Mouse (Mus musculus) liver, adult 2 months (tissue): ENCODE results near the gene Evc2. TPM values are rescaled to one million over a fixed set of nuclear protein-coding genes. Genes with fewer than 3 reads are reported as not detected.

Source experiments
- DNase-seq: peaks from one replicate; pipeline ENCODE4 v3.0.0-alpha.2; 2011; ENCODE audit warnings: low read depth, low spot score; ENCODE audit errors: extremely low read depth
- H3K27ac ChIP-seq: fragments of 200-500 bp; replicated peaks from 2 replicates; pipeline ENCODE4 v1.5.1; 2012; ENCODE audit warnings: low read depth, mild to moderate bottlenecking, control low read depth, inconsistent platforms, low read length; ENCODE audit not compliant: insufficient read depth
- H3K27me3 ChIP-seq: fragments of 200-500 bp; 2 replicates; pipeline ENCODE4 v1.6.1; 2012; ENCODE audit warnings: mild to moderate bottlenecking, moderate library complexity, low read length, inconsistent platforms; ENCODE audit not compliant: control insufficient read depth, insufficient read depth
- H3K36me3 ChIP-seq: fragments of 200-500 bp; 2 replicates; pipeline ENCODE4 v1.6.1; 2012; ENCODE audit warnings: low read length, inconsistent platforms; ENCODE audit not compliant: control insufficient read depth, insufficient read depth
- H3K4me1 ChIP-seq: fragments of 200-500 bp; 2 replicates; pipeline ENCODE4 v1.6.1; 2011; ENCODE audit warnings: low read length; ENCODE audit not compliant: control insufficient read depth, insufficient read depth
- H3K4me3 ChIP-seq: fragments of 200-500 bp; 2 replicates; pipeline ENCODE4 v1.5.1; 2011; ENCODE audit warnings: low read depth, mild to moderate bottlenecking, control low read depth, low read length, moderate library complexity; ENCODE audit not compliant: insufficient read depth
- H3K79me2 ChIP-seq: fragments of 200-500 bp; 2 replicates; pipeline ENCODE4 v1.6.1; 2012; ENCODE audit warnings: inconsistent platforms, mild to moderate bottlenecking, low read length, moderate library complexity; ENCODE audit not compliant: control insufficient read depth, insufficient read depth
- H3K9ac ChIP-seq: fragments of 200-500 bp; 2 replicates; pipeline ENCODE4 v1.6.1; 2012; ENCODE audit warnings: low read depth, mild to moderate bottlenecking, control low read depth, inconsistent platforms, low read length
- CTCF ChIP-seq: fragments of 200-500 bp; IDR thresholded peaks from 2 replicates; pipeline ENCODE4 v1.5.1; 2011; ENCODE audit warnings: low read depth, low read length, control low read depth
- POLR2A ChIP-seq: fragments of 200-500 bp; IDR thresholded peaks from 2 replicates; pipeline ENCODE4 v1.6.1; 2011; ENCODE audit warnings: low read length, control low read depth; ENCODE audit not compliant: insufficient read depth; ENCODE audit errors: extremely low read depth
- WGBS: fragments of 180-500 bp; shearing (Covaris S2); methylation state at CpG from one replicate; pipeline ENCODE4 v1.1.7; 2018; 5-methylcytosine and 5-hydroxymethylcytosine counted together
- polyA plus RNA-seq: library from polyadenylated mRNA; depleted of rRNA; stranded (reverse); fragments of >200 nt; gene quantifications from 2 replicates; pipeline ENCODE4 v1.2.3, GENCODE M21; 2012; rRNA removed
- total RNA-seq: library from RNA; depleted of rRNA; stranded (reverse); fragments of >200 nt; gene quantifications from 2 replicates; pipeline ENCODE4 v1.2.3, GENCODE M21; 2014; rRNA removed

Gene Evc2
- 1.7 and 2.1 TPM in 2 replicates for total RNA-seq
- polyA plus RNA-seq: 1.3 and 5.1 TPM in 2 replicates

- H3K79me2 ChIP-seq: no peaks in the 10 kb centered on the region
- TF ChIP-seq CTCF (no peak), POLR2A (0 out of 2 replicates have a peak, but pooled peaks have one; percentile 20)
- no peak within 1 kb of the TSS for H3K27ac ChIP-seq
- 2% methylated on average over 27 of the region's 27 CpGs for WGBS
- peaks cover 5% of the 10 kb centered on the region for H3K27me3 ChIP-seq
- peak; percentile 5 for DNase-seq
- no peaks in the 10 kb centered on the region for H3K36me3 ChIP-seq
- H3K9ac ChIP-seq: peak within 1 kb of the TSS; percentile 83
- H3K4me1 ChIP-seq: no peaks in the 10 kb centered on the region
- peak within 1 kb of the TSS; percentile 76 for H3K4me3 ChIP-seq
Measured at GRCm38 (mm10) chr5:37338288-37338687, at the start of gene Evc2. Gene Evc2 (plus strand): TSS chr5:37338499.

- TF ChIP-seq POLR2A (no peak), CTCF (peak; percentile 75)
- no peaks in the 10 kb centered on the region for H3K27me3 ChIP-seq
- H3K79me2 ChIP-seq: no peaks in the 10 kb centered on the region
- H3K9ac ChIP-seq: no peak overlapping the region
- peak; percentile 17 for DNase-seq
- no peaks in the 10 kb centered on the region for H3K4me1 ChIP-seq
- H3K36me3 ChIP-seq: no peaks in the 10 kb centered on the region
- WGBS: 12% methylated on average over 3 of the region's 3 CpGs
- no peak overlapping the region for H3K27ac ChIP-seq
- H3K4me3 ChIP-seq: no peak overlapping the region
Measured at GRCm38 (mm10) chr5:37289236-37289635, 49.1 kb upstream of the Evc2 start.

- no peaks in the 10 kb centered on the region for H3K79me2 ChIP-seq
- no peak for DNase-seq
- no peaks in the 10 kb centered on the region for H3K4me1 ChIP-seq
- TF ChIP-seq POLR2A (no peak), CTCF (peak; percentile 46)
- H3K36me3 ChIP-seq: no peaks in the 10 kb centered on the region
- 58% methylated on average over 9 of the region's 9 CpGs for WGBS
- no peak overlapping the region for H3K9ac ChIP-seq
- H3K27me3 ChIP-seq: no peaks in the 10 kb centered on the region
- H3K27ac ChIP-seq: no peak overlapping the region
- H3K4me3 ChIP-seq: no peak overlapping the region
Measured at GRCm38 (mm10) chr5:37290983-37291382, 47.3 kb upstream of the Evc2 start.

- no peaks in the 10 kb centered on the region for H3K27me3 ChIP-seq
- no peak overlapping the region for H3K27ac ChIP-seq
- H3K9ac ChIP-seq: no peak overlapping the region
- 71% methylated on average over 10 of the region's 10 CpGs for WGBS
- H3K4me1 ChIP-seq: no peaks in the 10 kb centered on the region
- DNase-seq: no peak
- TF ChIP-seq CTCF (no peak), POLR2A (no peak)
- no peaks in the 10 kb centered on the region for H3K79me2 ChIP-seq
- no peak overlapping the region for H3K4me3 ChIP-seq
- H3K36me3 ChIP-seq: no peaks in the 10 kb centered on the region
Measured at GRCm38 (mm10) chr5:37296717-37297116, 41.6 kb upstream of the Evc2 start.

GRCm38 (mm10) chr5:37298370-37298769, 39.9 kb upstream of the Evc2 start:
- Histone ChIP-seq H3K27me3 (no peaks in the 10 kb centered on the region), H3K36me3 (no peaks in the 10 kb centered on the region), H3K4me3 (no peak overlapping the region), H3K9ac (no peak overlapping the region), H3K27ac (no peak overlapping the region), H3K4me1 (no peaks in the 10 kb centered on the region), H3K79me2 (no peaks in the 10 kb centered on the region)
- peak; percentile 19 for DNase-seq
- 13% methylated on average over 7 of the region's 7 CpGs for WGBS
- peak; percentile 91 for TF ChIP-seq CTCF
- no peak for TF ChIP-seq POLR2A

GRCm38 (mm10) chr5:37310026-37310425, 28.3 kb upstream of the Evc2 start:
- Histone ChIP-seq H3K79me2 (no peaks in the 10 kb centered on the region), H3K4me1 (no peaks in the 10 kb centered on the region), H3K9ac (no peak overlapping the region), H3K4me3 (no peak overlapping the region), H3K36me3 (no peaks in the 10 kb centered on the region), H3K27me3 (no peaks in the 10 kb centered on the region), H3K27ac (no peak overlapping the region)
- WGBS: 82% methylated on average over 9 of the region's 9 CpGs
- TF ChIP-seq CTCF: no peak
- no peak for TF ChIP-seq POLR2A
- no peak for DNase-seq
